19 mouse cellular contexts compared by ENCODE assay signal in the genomic region with DNA sequence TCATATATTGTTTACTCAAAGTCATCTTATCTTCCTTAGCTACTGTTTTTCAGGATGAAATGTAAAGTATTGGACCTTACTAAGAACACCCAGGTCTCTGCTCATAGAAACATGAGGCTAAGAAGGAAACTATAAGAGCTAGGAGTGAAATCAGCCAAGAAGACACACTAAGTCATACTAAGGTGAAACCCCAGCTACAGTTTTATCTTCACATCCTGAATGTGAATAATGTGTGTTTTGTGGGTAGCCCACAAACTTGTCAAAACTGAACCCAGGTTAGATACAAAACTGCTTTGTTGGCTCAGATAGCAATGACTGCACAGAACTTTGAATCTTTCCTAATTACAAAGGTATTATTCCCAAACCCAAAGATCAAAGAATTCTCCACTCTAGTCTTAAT.
"Had no signal": no experiment of that assay in that cellular context is flagged by ENCODE, and none has a peak within 500 bp of the region (broad histone marks: within the 10 kb centered on the region; RNA-seq: fewer than 3 reads in every experiment).

No protein-coding gene starts in this region.

- DNase-seq: kidney, adult 9 months; kidney, postnatal 25 days; layer of hippocampus, adult 9-11 months; liver; lung, adult 18-20 months; lung, postnatal 10 days; lung, postnatal 36 days; midbrain, embryonic 14.5 days; retina, postnatal 1 day; right cerebral cortex, postnatal 25 days; thymus, postnatal 25 days had no signal

- H3K36me3 ChIP-seq: limb, embryonic 10.5 days; limb, embryonic 13.5 days; liver, embryonic 12.5 days; liver, embryonic 15.5 days; lung, embryonic 15.5 days; neural tube, embryonic 12.5 days; neural tube, embryonic 15.5 days; stomach, embryonic 15.5 days had no signal

- H3K27me3 ChIP-seq: limb, embryonic 13.5 days; liver, embryonic 12.5 days; liver, embryonic 15.5 days; lung, embryonic 15.5 days; neural tube, embryonic 12.5 days; neural tube, embryonic 15.5 days; stomach, embryonic 15.5 days had no signal

- ATAC-seq: liver, embryonic 12.5 days had no signal
